Mouse (Mus musculus) NIH3T3 (cell line): Measurements from ENCODE around the gene Taf3.
A peak's percentile ranks its signal among the peaks of the same experiment; 100 is the strongest.

Source experiments
- DNase-seq: peaks from one replicate; pipeline ENCODE4 v3.0.0-alpha.2; 2012; ENCODE audit warnings: low read depth

The Taf3 gene

GRCm38 (mm10) chr2:10048461-10048860 lies at the start of gene Taf3:
Gene Taf3, minus strand, starts transcription at chr2:10048596.
- DNase-seq: peak; percentile 94

- DNase-seq: no peak
Measured at GRCm38 (mm10) chr2:10094327-10095100, 46.1 kb upstream of the Taf3 start.

- DNase-seq: peak; percentile 52
Measured at GRCm38 (mm10) chr2:10087256-10087850, 39.0 kb upstream of the Taf3 start.

DNA sequence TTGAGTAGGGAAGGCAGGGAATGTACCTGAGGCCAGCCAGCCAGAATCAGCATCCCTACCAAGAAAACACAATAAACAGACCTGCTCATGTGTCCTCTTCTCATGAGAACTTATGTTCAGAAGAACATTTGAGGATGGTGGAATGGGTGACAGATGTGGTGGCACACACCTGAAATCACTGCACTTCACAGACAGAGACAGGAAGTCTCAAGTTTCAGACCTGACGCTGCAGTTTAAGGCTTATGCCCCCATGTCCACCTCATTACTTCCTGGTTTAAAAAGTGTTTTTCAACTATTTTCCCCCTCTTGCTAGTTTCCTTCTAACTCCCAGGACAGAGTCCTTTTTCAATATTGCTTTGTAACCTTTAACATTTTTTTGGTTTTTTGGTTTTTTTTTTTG lies 34.3 kb upstream of the Taf3 start:
- DNase-seq: no peak

- DNase-seq: no peak
Measured at GRCm38 (mm10) chr2:10081453-10082080, 33.2 kb upstream of the Taf3 start.

DNA sequence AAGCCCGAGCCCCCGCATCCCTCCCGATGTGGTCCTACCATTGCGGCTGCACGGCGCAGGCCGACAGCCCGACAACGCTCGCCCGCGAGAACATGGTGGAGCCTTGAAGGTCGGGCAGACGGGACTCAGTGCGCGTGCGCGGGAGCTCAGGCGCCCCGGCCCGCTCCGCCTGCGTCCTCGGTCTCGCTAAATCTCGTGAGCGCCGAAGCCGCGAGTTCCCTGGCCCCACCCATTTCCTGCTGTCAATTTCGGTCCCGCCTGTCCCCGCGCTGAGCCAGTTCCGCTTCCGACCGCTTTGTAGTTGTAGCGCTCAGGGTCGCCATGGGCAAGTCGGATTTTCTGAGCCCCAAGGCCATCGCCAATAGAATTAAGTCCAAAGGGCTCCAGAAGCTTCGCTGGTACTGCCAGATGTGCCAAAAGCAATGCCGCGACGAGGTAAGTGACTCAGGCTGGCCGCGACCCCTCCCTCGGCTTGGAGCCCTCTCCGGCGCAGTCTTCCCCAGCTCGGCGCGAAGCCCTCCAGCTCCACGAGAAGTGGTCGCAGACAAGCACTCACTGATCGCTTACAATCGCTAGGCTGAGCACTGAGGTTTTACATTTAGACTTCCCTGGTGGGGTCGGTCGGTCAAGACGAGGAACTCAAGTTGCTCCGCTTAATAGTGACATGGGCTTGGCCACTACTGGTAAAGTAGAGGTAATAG lies 32.1 kb upstream of the Taf3 start, which contains the start of the genes Atp5c1 and Kin:
Gene Atp5c1 (minus strand): TSS at position 201 of the 701 bp plus-strand sequence.
Gene Kin (plus strand): TSS at position 284 of the 701 bp plus-strand sequence.
- peak; percentile 99 for DNase-seq

DNA sequence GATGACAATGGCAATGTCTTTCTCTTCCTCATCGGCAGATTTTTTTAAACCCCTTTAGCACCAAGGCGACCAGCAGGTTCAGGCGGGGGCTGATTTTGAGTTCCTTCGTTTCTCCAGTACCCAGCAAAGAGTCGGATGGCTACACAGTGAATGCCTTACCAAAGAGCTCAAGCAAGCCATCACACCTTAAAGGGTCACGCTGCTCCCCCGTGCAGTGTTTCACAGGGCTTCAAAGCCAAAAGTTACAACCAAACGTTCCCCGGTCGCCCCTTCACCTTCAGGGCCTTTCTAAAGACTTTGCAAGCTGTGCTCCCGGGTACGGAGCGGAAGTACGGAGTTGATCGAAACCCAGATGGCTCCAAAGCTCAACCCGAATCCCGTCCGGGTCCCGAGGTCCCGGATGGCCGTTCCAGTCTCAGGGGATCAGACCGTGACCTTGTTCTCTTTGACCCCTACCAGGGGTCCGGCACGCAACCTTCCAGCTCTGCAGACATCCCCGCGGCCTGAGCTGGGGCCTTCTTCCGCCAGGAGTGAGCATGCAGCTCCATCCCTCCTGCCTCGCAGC lies 31.4 kb upstream of the Taf3 start:
- DNase-seq: no peak

DNA sequence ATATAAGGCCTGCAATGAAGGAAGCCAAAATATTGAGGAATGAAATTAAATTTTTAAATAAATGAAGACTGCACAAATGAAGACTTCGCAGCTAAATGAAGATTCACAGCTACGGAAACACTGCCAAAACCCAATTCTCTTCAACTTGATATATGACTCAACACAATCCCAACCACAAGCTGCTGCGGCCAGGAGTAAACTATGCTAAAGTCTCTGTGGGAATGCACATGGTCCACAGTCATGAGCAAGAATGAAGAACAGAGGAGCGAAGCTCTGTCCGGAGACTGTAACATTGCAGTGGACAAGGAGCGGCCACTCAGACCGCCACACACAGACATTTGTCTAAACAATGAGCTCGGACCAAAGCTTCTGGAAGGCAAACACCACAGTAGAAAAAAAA lies 28.3 kb upstream of the Taf3 start:
- peak; percentile 75 for DNase-seq

GRCm38 (mm10) chr2:10074470-10074869 lies 26.1 kb upstream of the Taf3 start:
- no peak for DNase-seq

- DNase-seq: no peak
Measured at GRCm38 (mm10) chr2:10071751-10072150, 23.4 kb upstream of the Taf3 start.

- no peak for DNase-seq
Measured at GRCm38 (mm10) chr2:10058836-10059235, 10.4 kb upstream of the Taf3 start.

DNA sequence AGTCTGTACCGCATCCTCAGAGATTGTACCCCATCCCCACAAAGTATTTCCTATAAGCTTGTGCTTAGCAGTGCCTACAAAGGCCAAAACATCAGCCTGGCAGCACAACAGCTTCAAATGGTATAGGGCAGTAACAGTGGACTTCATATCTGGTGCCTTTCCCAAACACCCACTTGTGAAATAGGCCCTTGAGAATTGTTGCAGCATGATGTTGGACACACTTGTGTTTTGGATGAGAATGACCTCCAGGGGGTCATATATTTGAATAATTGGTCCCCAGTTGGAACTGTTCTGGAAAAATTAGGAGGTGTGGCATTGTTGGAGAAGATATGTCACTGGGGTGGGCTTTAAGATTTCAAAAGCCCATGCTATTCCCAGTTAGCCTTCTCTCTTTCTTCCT lies 3.6 kb upstream of the Taf3 start:
- no peak for DNase-seq

GRCm38 (mm10) chr2:10050878-10051277 lies 2.5 kb upstream of the Taf3 start:
- DNase-seq: no peak

- DNase-seq: peak; percentile 34
Measured at GRCm38 (mm10) chr2:10049456-10049855, 1.1 kb upstream of the Taf3 start.

DNA sequence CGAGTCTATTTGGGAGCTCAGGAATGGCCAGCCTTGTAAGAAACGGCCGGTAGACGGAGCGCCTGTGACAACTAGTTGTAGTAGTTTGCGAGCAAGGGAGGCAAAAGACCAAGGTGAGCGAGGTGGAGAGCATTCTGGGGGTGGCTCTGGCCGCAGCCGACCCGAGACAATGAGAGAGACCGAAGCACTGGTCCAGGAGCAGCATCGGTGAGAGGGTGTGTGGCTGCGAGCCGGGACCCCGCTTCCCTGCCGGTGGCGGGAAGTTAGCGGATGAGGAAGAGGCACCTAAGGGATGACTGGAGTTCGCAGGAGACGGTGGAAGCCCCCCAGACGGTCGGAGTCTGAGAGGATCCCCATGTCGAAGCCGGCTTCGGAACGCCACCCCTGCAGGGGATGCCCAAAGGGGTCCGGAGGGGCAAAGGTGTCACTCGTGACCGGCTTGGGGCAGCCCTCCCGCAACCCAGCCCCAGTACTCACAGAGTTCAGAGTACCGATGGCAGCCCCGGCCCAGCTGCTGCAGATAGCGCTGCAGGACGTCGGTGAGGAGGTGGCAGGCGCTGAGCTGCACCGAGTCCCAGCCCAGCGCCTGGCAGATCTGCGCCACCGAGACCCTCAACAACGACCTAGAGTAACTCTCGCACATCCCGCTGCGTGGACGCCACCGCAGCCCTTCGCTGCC lies 499 bp downstream of the Taf3 start:
- peak; percentile 60 for DNase-seq

DNA sequence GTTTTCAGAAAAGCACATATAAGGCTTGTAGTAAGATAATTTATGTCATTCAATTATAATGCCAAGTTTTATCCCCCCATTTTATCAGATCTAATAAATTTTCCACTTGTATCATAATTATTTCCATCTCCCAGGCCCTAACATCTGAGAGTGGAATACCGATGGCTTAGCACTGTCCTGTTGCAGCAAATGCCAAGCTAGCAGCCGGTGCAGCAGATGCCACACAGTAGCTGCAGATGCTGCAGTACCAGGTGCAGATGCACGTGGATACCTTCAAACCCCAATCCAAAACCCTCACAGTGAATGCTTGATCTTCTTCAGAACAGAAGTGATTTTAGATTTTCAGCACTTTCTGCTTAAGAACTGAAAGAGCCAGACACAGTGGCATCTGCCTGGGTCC lies 13.4 kb downstream of the Taf3 start:
- DNase-seq: no peak

- no peak for DNase-seq
Measured at GRCm38 (mm10) chr2:10033684-10034083, 14.7 kb downstream of the Taf3 start.

GRCm38 (mm10) chr2:10029755-10030154 lies 18.6 kb downstream of the Taf3 start:
- DNase-seq: no peak

- no peak for DNase-seq
Measured at GRCm38 (mm10) chr2:10024264-10024663, 24.1 kb downstream of the Taf3 start.

GRCm38 (mm10) chr2:10021296-10021695 lies 27.1 kb downstream of the Taf3 start:
- no peak for DNase-seq

DNA sequence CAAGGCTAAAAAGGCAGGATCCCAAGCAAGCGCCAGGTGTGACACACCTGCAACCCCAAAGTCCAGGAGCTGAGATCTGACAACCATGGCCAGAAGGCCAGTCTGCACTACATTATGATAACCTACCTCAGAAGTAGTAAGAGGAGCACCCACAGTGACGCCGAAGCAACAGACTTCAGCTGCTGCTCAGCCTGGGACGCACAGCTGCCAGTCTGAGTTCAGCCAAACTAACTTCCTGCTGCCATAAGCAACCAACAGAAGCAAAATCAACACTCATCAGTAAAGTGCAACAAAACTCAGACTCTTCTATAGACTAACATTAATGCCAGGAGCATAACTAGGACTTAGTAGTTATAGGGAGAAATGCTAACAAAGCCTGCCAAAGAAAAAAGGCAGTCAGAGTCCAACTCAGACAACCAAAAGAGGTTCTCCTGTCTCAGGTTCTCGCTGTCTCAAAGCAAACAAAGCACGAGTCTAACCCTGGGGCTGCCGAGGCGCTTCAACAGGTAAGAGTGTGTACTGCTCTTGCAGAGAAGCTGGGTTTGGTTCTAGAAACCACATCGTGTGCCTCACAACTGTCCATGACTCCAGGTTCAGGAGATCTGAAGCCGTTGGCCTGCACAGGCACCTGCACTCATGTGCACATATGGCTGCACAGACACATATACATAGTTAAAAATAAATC lies 33.3 kb downstream of the Taf3 start:
- no peak for DNase-seq
